Mouse (Mus musculus) E14TG2a.4 (cell line): ENCODE results near the gene Cabin1.

Experiments used
- H3K27me3 ChIP-seq: 2 replicates; pipeline ENCODE4 v1.6.1; 2014; ENCODE audit warnings: low read length, control low read depth; ENCODE audit not compliant: insufficient read depth
- H3K36me3 ChIP-seq: 2 replicates; pipeline ENCODE4 v1.6.1; 2014; ENCODE audit warnings: low read length, control low read depth; ENCODE audit not compliant: insufficient read depth
- H3K4me1 ChIP-seq: replicated peaks from 2 replicates; pipeline ENCODE4 v1.6.1; 2014; ENCODE audit warnings: low read depth, low read length, control low read depth
- H3K4me3 ChIP-seq: replicated peaks from 2 replicates; pipeline ENCODE4 v1.5.1; 2014; ENCODE audit warnings: mild to moderate bottlenecking, low read length
- H3K9me3 ChIP-seq: 2 replicates; pipeline ENCODE4 v1.6.1; 2014; ENCODE audit warnings: low read length, control low read depth
- CTCF ChIP-seq: conservative IDR thresholded peaks from 2 replicates; pipeline ENCODE4 v1.5.1; 2014; ENCODE audit warnings: low read length
- NANOG ChIP-seq: IDR thresholded peaks from 2 replicates; pipeline ENCODE4 v1.6.1; 2014; ENCODE audit warnings: borderline replicate concordance, low read length, mixed read lengths
- POU5F1 ChIP-seq: IDR thresholded peaks from 2 replicates; pipeline ENCODE4 v1.6.1; 2014; ENCODE audit warnings: low read length, borderline replicate concordance

The Cabin1 gene

DNA sequence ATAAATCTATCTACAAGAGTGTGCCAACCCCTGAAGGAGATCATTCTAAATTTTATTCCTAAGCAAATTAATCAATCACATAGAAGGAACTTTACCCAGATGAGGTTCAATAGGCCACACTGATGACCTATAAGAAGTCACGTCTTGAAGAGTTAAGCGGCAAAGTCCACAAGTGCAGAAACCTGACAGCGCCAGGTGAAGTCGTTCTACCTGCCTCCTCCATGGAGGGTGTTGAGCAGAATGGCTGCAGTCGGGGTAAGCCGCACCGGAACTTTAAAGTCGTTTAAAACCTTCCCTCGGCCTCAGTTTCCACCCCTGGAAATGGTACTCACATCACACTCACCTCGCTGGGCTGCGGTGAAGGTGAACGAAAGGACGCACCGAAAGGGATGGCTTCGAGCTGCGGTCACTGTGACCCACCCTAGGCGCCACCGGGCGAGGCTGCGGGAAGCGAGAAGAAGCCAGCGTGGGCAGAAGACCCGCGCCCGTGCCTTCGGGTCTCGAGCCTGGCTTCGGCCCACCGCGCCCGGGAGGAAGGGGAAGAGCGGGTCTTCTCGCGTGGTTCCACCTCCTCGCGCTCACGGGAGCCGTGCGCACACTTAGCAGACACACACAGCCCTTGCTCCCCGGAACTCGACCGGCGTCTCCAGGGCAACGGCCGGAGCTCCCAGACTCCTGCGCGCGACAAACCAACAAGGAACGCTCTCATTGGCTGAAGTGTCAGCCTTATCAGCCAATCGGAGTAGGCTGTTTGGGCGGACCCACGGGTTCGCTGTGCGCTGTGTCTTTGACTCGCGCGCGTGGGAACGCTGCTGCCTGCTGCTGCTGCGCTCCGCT, at the start of gene Cabin1:
Cabin1 (minus strand) TSS at position 660 of the 837 bp plus-strand sequence.
- H3K9me3 ChIP-seq = no peaks in the 10 kb centered on the region
- peaks cover 41% of the 10 kb centered on the region for H3K4me1 ChIP-seq
- H3K36me3 ChIP-seq = peaks cover 31% of the 10 kb centered on the region
- no peak for TF ChIP-seq POU5F1
- no peak for TF ChIP-seq NANOG
- TF ChIP-seq CTCF = no peak
- peak within 1 kb of the TSS; percentile 95 for H3K4me3 ChIP-seq
- no peaks in the 10 kb centered on the region for H3K27me3 ChIP-seq

GRCm38 (mm10) chr10:75804217-75804616, 40.1 kb upstream of the Cabin1 start:
- H3K9me3 ChIP-seq = peaks cover 4% of the 10 kb centered on the region; the same call in 1 of the 2 replicates
- H3K36me3 ChIP-seq = no peaks in the 10 kb centered on the region
- no peak overlapping the region for H3K4me3 ChIP-seq
- H3K4me1 ChIP-seq = peaks cover 11% of the 10 kb centered on the region
- no peak for TF ChIP-seq CTCF
- no peak for TF ChIP-seq NANOG
- no peak for TF ChIP-seq POU5F1
- H3K27me3 ChIP-seq = peaks cover 20% of the 10 kb centered on the region

DNA sequence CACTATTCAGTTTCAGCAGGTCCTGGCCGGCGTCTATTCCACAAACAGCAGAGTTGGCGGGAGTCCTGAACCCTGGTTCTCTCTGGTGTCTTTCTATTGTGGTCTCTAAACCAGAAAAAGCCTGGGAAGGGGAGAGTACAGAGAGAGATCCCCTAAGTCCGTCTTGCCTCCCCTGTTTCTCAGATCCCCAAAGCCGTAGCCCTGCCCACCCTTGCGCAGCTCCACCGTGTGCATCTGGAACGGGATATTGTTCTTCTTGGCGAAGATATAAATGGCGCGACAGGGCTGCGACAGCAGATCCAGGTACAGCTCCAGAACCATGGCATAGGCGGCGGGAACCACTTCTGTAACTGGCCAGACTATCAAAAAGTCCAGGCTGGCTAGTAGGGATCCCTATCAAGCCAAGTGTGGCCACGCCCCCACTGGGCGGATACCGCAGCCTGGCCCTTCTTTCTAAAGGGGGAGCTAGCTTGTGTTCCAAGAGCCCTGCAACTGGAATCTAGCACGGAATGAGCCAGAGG, 34.1 kb upstream of the Cabin1 start, which contains the start of gene Gstt1:
Gstt1 (minus strand) TSS at position 409 of the 521 bp plus-strand sequence.
- peaks cover 61% of the 10 kb centered on the region for H3K4me1 ChIP-seq
- no peak for TF ChIP-seq CTCF
- no peak for TF ChIP-seq POU5F1
- no peak for TF ChIP-seq NANOG
- no peaks in the 10 kb centered on the region for H3K9me3 ChIP-seq
- H3K4me3 ChIP-seq = peak within 1 kb of the TSS; percentile 75
- H3K27me3 ChIP-seq = peaks cover 42% of the 10 kb centered on the region
- no peaks in the 10 kb centered on the region for H3K36me3 ChIP-seq

GRCm38 (mm10) chr10:75797619-75798175, 33.6 kb upstream of the Cabin1 start:
- Histone ChIP-seq H3K4me3 (peak overlapping the region; percentile 75), H3K27me3 (peaks cover 42% of the 10 kb centered on the region), H3K9me3 (no peaks in the 10 kb centered on the region), H3K36me3 (no peaks in the 10 kb centered on the region), H3K4me1 (peaks cover 61% of the 10 kb centered on the region)
- TF ChIP-seq POU5F1 (no peak), NANOG (no peak), CTCF (no peak)

DNA sequence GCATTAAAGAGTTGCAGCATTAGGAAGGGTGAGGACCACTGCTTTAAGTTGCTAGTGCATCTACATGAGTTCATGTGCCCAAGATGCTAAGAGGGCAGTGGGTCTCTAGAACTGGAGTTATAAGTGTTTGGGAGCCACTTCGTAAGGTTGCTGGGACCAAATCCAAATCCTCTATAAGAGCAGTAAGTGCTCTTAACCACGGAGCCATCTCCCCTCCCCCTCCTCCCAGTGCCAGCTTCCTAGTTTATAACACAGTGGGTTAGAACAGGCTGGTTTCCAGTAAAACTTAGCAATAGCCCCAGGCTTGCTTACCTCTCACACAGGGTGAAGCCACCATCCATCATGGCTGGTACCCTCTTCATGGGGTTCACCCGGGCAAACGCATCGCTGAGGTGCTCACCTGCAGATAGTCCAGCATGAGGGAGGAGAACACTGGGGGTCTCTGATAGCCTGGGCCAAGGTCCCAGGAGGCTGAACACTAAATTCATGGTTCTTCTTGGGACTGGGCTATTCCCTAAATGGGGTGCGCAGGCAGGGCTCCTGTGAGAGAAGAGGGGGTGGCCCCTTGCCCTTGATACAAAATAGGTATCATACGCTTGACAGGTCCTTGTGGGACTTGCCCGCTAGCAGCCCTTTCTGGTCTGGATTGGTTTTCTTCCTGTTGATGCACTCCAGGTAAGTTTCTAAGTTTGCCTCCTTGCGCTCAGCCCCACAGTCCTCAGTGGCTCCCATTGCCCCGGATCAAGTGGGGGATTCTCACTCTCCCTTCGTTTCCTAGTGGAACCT, 32.8 kb upstream of the Cabin1 start:
- peaks cover 39% of the 10 kb centered on the region for H3K27me3 ChIP-seq
- no peaks in the 10 kb centered on the region for H3K9me3 ChIP-seq
- peaks cover 61% of the 10 kb centered on the region for H3K4me1 ChIP-seq
- H3K36me3 ChIP-seq = no peaks in the 10 kb centered on the region
- peak overlapping the region; percentile 35 for H3K4me3 ChIP-seq
- TF ChIP-seq CTCF (no peak), NANOG (no peak)

DNA sequence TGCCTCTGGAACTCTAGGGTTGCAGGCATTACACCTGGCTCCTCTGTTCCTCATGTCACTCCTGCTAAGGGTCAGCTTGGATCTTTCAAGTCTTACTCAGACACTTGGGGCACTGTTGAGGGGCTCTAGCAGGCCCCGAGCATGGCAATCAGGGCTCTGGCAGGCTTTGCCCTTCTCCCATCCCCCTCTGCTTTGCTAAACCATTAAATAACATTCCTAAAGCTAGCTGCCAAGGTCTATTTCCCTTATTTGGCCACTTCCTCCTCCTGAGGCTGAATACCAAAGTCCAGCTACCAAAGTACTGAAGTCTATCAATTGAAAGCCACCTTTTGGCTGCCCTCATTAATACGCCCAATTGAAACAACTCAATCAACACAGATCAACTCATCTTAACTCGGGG, 30.7 kb upstream of the Cabin1 start:
- H3K27me3 ChIP-seq = peaks cover 29% of the 10 kb centered on the region
- TF ChIP-seq NANOG = no peak
- no peak for TF ChIP-seq POU5F1
- TF ChIP-seq CTCF = no peak
- H3K4me3 ChIP-seq = no peak overlapping the region
- H3K9me3 ChIP-seq = no peaks in the 10 kb centered on the region
- peaks cover 61% of the 10 kb centered on the region for H3K4me1 ChIP-seq
- H3K36me3 ChIP-seq = no peaks in the 10 kb centered on the region

DNA sequence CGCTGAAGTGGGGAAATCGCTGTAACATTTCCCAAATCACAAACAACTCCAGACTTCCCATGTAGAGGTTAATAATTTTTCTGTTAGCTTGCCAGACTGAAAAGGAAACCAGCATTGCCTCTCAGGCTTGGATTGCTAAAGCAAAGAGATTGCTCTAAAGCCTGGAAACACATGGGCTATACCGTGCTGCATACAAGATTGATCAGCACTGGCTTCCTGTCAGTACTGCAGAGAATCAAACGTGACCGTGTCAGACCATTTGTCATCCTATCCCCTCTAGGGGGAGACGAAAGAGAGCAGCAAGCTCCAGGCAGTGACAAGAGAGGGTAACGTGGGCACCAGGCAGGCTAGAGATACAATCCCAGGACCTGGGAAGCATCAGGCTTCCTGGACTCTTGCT, 26.6 kb upstream of the Cabin1 start:
- Histone ChIP-seq H3K4me3 (no peak overlapping the region), H3K4me1 (peaks cover 34% of the 10 kb centered on the region), H3K36me3 (no peaks in the 10 kb centered on the region), H3K27me3 (0 out of 2 replicates have a peak, but pooled peaks cover 3% of the 10 kb centered on the region), H3K9me3 (no peaks in the 10 kb centered on the region)
- TF ChIP-seq POU5F1 (no peak), NANOG (no peak), CTCF (no peak)

DNA sequence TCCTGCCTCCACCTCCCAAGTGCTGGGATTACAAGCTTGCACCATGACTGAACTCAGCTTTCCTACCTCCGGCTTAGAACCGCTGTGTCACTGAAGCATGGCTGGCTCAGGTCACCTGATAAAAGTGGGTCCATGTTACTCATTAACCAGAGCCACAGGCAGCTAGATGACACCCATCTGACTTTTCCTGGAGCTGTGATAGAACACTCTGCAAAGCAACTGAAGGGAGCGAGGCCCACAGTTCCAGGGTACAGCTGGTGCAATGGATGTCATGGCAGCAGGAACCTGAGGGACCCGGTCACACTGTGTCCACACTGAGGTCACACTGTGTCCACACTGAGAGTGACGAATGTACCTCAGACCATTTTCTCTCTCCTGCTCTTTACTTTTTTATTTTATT, 25.7 kb upstream of the Cabin1 start:
- no peak for TF ChIP-seq CTCF
- no peak for TF ChIP-seq NANOG
- TF ChIP-seq POU5F1 = no peak
- peaks cover 25% of the 10 kb centered on the region for H3K4me1 ChIP-seq
- no peaks in the 10 kb centered on the region for H3K36me3 ChIP-seq
- 0 out of 2 replicates have a peak, but pooled peaks cover 6% of the 10 kb centered on the region for H3K27me3 ChIP-seq
- no peak overlapping the region for H3K4me3 ChIP-seq
- H3K9me3 ChIP-seq = no peaks in the 10 kb centered on the region
